Mouse (Mus musculus): ENCODE data around the gene Serpina3i. TPM values are rescaled to one million over a fixed set of nuclear protein-coding genes. Genes with fewer than 3 reads are reported as not detected.

The Serpina3i gene
- polyA plus RNA-seq, 1 experiment from 2014 or later: 0.30 TPM

DNA sequence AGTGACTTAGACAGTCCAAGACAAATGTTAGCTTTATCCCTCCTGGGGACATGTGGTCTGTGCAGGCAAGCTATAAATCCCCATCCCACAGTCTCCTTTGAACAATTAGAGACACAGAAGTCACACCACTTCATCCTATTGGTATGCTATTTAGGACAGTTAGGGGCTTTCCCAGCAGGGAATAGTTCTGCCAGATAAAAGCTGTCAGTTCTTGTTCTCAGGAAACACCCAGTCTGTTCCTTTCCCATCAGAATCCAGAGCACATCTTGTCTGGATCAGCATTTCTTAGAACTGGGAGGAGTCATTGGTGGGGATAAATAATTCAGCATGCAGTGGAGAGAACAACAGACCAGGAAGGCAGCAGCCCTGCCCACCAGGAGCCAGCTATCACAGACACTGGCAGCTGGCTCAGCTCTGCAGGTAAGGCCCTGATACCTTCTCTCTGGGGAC is 15.3 kb upstream of the Serpina3i start:
- ATAC-seq (ENCODE audit: low FRiP score, low read depth): peak; percentile 87

DNA sequence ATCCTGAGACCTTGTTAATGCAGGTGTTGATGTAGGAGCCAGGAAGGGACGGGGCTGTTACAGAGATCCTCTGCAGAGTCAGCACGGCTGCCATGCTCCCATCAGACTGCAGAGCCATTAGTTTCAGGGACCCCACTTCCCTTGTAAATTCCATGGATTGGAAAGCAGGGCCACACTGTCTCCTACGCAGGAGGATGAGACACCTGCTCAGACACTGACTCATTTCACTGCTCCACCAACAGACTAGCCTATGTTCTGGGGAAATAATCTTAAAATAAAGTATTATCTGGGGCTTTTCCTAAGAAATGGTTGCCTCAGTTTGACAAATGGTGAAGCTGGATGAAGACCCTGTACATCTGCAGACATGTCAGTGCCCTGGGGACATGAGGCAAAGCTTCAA is 14.7 kb upstream of the Serpina3i start:
- H3K9me3 ChIP-seq: no peaks in the 10 kb centered on the region
- ATAC-seq (ENCODE audit: low FRiP score, low read depth): no peak

More for the DNA sequence above, 15.3 kb upstream of the Serpina3i start:
- Histone ChIP-seq H3K4me1 (peaks cover 15% of the 10 kb centered on the region), H3K9ac (no peak overlapping the region), H3K4me2 (replicated peaks) (peak overlapping the region; percentile 18), H3K9me3 (no peaks in the 10 kb centered on the region), H3K36me3 (no peaks in the 10 kb centered on the region), H3K27ac (no peak overlapping the region), H3K4me3 (no peak overlapping the region), H3K27me3 (replicated peaks) (no peaks in the 10 kb centered on the region)

DNA sequence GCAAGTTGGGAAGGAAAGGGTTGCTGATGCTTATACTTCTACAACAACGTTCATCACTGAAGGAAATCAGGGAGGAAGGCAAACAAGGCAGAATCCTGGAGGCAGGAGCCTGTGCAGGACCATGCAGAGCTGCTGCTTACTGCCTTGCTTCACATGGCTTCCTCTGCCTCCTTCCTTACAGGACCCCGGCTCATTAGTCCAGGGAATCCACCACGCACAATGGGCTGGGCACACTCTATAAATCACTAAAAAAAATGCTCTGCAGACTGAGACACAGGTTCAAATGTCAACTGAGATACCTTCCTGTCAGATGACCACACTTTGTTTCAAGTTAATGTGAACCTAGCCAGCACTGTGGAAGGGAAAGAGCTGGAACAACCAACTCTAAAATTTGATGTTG is 1.9 kb upstream of the Serpina3i start:
- 46% methylated on average over 3 of the region's 3 CpGs for WGBS
- H3K36me3 ChIP-seq: no peaks in the 10 kb centered on the region
- H3K4me1 ChIP-seq: no peaks in the 10 kb centered on the region
- no peak overlapping the region for H3K4me2 ChIP-seq (replicated peaks)
- H3K27ac ChIP-seq: no peak overlapping the region
- ATAC-seq (ENCODE audit: low FRiP score, low read depth): no peak
- H3K4me3 ChIP-seq: no peak overlapping the region
- H3K9ac ChIP-seq: no peak overlapping the region
- H3K9me3 ChIP-seq: no peaks in the 10 kb centered on the region
- H3K27me3 ChIP-seq (replicated peaks): no peaks in the 10 kb centered on the region

More for the DNA sequence above, 14.7 kb upstream of the Serpina3i start:
- Histone ChIP-seq H3K4me3 (no peak overlapping the region), H3K27ac (no peak overlapping the region), H3K4me2 (replicated peaks) (peak overlapping the region; percentile 18), H3K4me1 (peaks cover 15% of the 10 kb centered on the region), H3K9ac (no peak overlapping the region), H3K36me3 (no peaks in the 10 kb centered on the region), H3K27me3 (replicated peaks) (no peaks in the 10 kb centered on the region)
- 71% methylated on average over 3 of the region's 3 CpGs for WGBS

DNA sequence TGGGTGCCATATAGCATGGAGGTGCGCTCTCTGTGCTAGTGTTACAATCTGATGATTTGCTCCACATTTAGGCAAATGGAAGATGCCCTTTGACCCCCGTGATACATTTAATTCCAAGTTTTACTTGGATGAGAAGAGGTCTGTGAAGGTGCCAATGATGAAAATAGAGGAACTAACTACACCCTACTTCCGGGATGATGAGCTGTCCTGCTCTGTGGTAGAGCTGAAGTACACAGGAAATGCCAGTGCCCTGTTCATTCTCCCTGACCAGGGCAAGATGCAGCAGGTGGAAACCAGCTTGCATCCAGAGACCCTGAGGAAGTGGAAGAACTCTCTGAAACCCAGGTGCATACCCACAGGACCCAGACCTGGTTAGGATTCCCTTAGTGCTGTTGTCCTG is 3.5 kb downstream of the Serpina3i start:
- Histone ChIP-seq H3K4me3 (no peak overlapping the region), H3K9me3 (no peaks in the 10 kb centered on the region), H3K4me2 (replicated peaks) (no peak overlapping the region), H3K27me3 (replicated peaks) (no peaks in the 10 kb centered on the region), H3K4me1 (no peaks in the 10 kb centered on the region), H3K36me3 (no peaks in the 10 kb centered on the region), H3K27ac (no peak overlapping the region), H3K9ac (no peak overlapping the region)
- ATAC-seq (ENCODE audit: low FRiP score, low read depth): no peak
- WGBS: 82% methylated on average over 3 of the region's 3 CpGs

DNA sequence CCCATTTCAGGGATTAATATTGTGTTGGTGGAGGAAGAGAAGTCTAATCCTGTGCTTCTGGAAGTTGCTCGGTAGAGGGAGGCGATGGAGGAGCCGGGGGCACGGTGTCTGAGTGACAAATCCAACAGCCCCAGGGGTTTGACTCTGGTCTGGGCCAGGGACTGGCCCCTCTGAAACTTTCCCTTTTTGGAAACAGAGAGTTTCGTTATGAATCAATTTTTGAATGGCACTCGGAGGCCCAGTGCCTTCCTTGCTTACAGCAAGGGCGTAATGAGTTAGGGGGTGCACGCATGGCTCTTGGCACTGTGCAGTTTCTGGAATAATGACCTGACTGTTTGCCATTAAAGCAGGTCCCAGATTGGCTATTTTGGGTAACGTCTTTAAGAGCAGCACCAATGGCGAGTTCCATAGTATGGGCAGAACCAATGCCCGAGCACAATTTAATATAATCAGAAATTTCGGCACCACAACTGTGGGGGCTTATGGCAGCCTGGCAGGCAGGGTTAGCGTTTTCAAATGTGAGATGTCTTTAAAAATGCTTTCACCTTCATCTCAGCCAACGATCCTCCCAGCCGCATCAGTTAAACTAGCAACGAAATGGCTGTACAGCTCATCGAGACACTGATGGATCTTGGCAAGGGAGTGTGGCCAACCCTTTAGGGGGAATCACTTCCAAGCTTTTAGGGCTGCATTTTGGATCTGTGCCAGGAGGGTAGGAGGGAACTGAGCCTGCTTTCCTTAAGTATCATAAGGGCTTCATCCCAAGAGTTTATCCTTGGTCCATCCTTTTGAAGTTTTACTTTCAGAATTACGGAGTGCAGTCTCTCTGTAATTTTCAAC is 15.5 kb downstream of the Serpina3i start:
- Histone ChIP-seq H3K4me1 (no peaks in the 10 kb centered on the region), H3K27me3 (replicated peaks) (no peaks in the 10 kb centered on the region), H3K4me3 (no peak overlapping the region), H3K9me3 (no peaks in the 10 kb centered on the region), H3K4me2 (replicated peaks) (no peak overlapping the region), H3K27ac (no peak overlapping the region), H3K9ac (no peak overlapping the region), H3K36me3 (no peaks in the 10 kb centered on the region)
- no peak for ATAC-seq (ENCODE audit: low FRiP score, low read depth)
- WGBS: 86% methylated on average over 18 of the region's 18 CpGs

DNA sequence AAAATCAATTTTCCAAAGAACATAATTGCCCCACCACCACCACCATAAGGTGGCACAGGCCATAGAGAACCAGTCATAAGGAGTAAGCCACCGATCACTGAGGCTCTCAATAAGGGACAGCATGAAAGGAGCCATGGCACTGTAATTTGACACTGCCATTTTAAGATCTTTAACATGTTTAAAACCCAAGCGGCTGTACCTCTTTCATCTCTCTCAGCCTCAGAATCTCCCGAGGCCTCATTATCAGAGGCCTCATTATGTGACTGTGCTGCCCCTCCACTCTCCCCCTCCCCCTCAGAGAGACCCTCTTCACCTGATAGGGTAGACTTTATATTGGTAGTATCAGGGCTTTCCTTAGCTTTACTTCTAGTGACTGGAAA is 16.1 kb downstream of the Serpina3i start:
- Histone ChIP-seq H3K4me2 (replicated peaks) (no peak overlapping the region), H3K9ac (no peak overlapping the region), H3K4me1 (no peaks in the 10 kb centered on the region), H3K27ac (no peak overlapping the region), H3K27me3 (replicated peaks) (no peaks in the 10 kb centered on the region), H3K4me3 (no peak overlapping the region), H3K36me3 (no peaks in the 10 kb centered on the region), H3K9me3 (no peaks in the 10 kb centered on the region)
- WGBS: 6% methylated on average over 3 of the region's 3 CpGs
- no peak for ATAC-seq (ENCODE audit: low FRiP score, low read depth)

DNA sequence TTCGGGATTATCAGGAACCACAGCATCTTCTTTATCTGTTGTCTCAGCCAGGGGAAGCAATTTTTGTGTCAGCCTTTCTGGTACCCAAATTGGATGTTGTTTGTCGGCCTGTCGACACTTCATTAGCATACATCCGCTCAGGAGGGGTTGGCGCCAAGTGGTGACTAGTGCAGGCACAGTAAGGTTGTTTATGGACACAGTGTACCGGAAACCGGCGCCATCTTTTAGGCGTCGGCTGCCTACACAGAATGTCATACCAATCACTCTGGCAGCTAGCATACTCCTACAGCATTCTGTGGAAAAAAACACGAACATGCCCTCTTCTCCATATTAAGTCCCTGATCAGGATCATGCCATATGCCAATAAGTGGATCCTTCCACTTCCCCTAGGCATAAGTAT is 20.5 kb downstream of the Serpina3i start:
- no peak for ATAC-seq (ENCODE audit: low FRiP score, low read depth)
- H3K9ac ChIP-seq: no peak overlapping the region
- H3K27me3 ChIP-seq (replicated peaks): no peaks in the 10 kb centered on the region
- H3K4me2 ChIP-seq (replicated peaks): no peak overlapping the region
- H3K36me3 ChIP-seq: no peaks in the 10 kb centered on the region
- H3K9me3 ChIP-seq: no peaks in the 10 kb centered on the region
- H3K27ac ChIP-seq: no peak overlapping the region
- H3K4me1 ChIP-seq: no peaks in the 10 kb centered on the region
- WGBS: 95% methylated on average over 11 of the region's 11 CpGs
- H3K4me3 ChIP-seq: no peak overlapping the region

DNA sequence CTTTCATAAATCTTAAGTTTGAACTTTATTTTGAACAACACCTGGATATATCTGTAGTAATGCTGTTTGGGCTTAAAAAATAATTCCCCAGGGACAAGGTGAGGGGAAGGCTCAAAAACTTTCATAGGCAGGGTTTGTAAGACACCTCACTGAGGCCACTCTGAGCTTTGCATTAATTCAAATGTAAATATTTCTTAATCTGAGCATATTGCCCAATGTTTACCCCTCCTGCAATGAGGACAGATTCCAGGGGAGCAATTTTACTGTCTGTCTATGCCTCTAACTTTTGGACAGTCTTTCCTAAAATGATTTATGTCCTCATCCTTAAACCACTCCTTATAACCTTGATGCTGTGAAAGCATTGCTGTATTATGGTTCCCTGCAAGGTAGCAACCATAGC is 25.4 kb downstream of the Serpina3i start:
- Histone ChIP-seq H3K4me3 (no peak overlapping the region), H3K36me3 (no peaks in the 10 kb centered on the region), H3K27me3 (replicated peaks) (no peaks in the 10 kb centered on the region), H3K4me2 (replicated peaks) (no peak overlapping the region), H3K27ac (no peak overlapping the region), H3K4me1 (no peaks in the 10 kb centered on the region), H3K9ac (no peak overlapping the region), H3K9me3 (no peaks in the 10 kb centered on the region)
- ATAC-seq (ENCODE audit: low FRiP score, low read depth): no peak

DNA sequence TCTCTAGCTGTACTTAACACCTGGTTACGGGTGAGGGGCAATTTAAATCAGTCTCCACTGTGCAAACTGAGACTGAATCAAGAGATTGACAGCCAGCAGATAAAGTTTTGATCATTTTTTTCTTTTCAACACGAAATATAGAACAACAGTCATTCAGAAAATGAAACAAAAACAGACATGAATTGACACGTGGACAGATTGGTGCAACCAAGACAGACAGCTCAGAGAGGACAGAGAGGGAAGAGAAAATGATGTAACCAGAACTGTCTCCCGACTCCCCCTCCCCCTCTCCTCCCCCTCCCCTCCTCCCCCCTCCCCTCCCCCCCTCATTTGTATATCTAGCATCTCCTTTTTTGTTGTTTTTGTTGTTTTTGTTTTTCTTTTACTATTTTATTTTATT is 26.9 kb downstream of the Serpina3i start:
- WGBS: 42% methylated on average over 3 of the region's 4 CpGs
- ATAC-seq (ENCODE audit: low FRiP score, low read depth): no peak
- Histone ChIP-seq H3K27me3 (replicated peaks) (no peaks in the 10 kb centered on the region), H3K27ac (no peak overlapping the region), H3K4me1 (no peaks in the 10 kb centered on the region), H3K4me2 (replicated peaks) (no peak overlapping the region), H3K9me3 (no peaks in the 10 kb centered on the region), H3K4me3 (no peak overlapping the region), H3K36me3 (no peaks in the 10 kb centered on the region), H3K9ac (no peak overlapping the region)

DNA sequence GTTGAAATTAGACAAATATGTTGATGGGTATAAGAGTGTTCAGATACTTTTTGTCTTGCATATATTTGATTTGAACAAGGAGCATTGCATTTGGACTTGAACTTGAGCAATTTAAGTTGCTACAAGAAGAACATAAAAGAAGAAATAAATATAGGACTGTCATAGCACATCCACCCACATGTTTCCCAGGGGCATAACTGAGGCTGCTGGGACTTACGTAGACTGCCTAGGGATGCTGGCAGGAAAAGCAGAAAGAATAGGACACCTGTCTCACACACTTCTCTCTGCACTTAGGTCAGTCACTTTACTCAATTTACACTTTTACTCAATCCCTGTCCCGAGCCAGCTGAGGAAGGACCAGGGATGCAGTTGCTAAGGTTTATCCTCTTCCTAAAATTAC is 31.0 kb downstream of the Serpina3i start:
- H3K4me3 ChIP-seq: no peak overlapping the region
- no peak overlapping the region for H3K4me2 ChIP-seq (replicated peaks)
- H3K4me1 ChIP-seq: no peaks in the 10 kb centered on the region
- no peaks in the 10 kb centered on the region for H3K9me3 ChIP-seq
- H3K9ac ChIP-seq: no peak overlapping the region
- 88% methylated on average over 2 of the region's 2 CpGs for WGBS
- no peaks in the 10 kb centered on the region for H3K36me3 ChIP-seq
- no peaks in the 10 kb centered on the region for H3K27me3 ChIP-seq (replicated peaks)
- H3K27ac ChIP-seq: no peak overlapping the region
- no peak for ATAC-seq (ENCODE audit: low FRiP score, low read depth)

DNA sequence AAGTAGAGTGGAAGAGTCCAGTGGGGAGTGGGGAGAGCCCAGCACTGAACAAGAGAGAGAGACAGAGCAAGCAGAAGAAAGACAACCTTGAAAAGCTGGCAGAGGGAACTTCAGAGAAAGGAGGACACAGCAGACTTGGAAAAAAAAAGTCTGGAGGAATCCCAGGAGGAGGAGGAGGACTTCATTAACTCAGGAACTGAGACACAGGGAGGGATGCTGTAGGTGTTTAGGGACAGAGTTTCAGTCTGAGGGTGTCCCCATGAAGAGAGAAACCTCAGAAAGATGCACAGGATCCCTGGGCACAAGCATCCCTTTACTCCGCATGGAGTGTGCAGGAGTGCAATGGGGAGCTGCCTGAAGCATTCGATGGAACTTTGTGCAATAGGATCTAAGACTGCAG is 35.1 kb downstream of the Serpina3i start:
- Histone ChIP-seq H3K4me1 (no peaks in the 10 kb centered on the region), H3K9ac (no peak overlapping the region), H3K4me3 (no peak overlapping the region), H3K27ac (no peak overlapping the region), H3K27me3 (replicated peaks) (no peaks in the 10 kb centered on the region), H3K9me3 (no peaks in the 10 kb centered on the region), H3K4me2 (replicated peaks) (no peak overlapping the region), H3K36me3 (no peaks in the 10 kb centered on the region)
- WGBS: 88% methylated on average over 2 of the region's 2 CpGs
- no peak for ATAC-seq (ENCODE audit: low FRiP score, low read depth)

DNA sequence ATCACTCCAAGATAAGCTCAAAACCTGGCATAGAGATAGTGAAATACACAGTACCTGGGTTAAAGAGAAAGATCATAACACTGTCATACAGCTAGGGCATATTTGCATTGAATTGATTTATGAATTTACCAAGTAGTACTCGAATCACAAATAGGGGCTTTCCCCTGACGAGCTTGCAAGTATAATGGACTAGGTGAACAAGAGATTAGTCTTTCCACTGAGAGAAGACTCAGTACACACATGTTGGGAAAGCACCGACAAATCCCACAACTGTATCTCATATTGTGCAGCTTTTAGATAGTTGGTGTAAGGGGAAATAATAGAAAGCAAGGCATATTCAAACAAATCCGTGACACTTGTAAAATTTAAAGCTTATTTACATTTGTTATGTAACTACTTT is 43.1 kb downstream of the Serpina3i start:
- Histone ChIP-seq H3K36me3 (no peaks in the 10 kb centered on the region), H3K9me3 (no peaks in the 10 kb centered on the region), H3K4me3 (no peak overlapping the region), H3K9ac (no peak overlapping the region), H3K4me1 (no peaks in the 10 kb centered on the region), H3K4me2 (replicated peaks) (no peak overlapping the region), H3K27ac (no peak overlapping the region), H3K27me3 (replicated peaks) (no peaks in the 10 kb centered on the region)
- 83% methylated on average over 4 of the region's 4 CpGs for WGBS
- no peak for ATAC-seq (ENCODE audit: low FRiP score, low read depth)

DNA sequence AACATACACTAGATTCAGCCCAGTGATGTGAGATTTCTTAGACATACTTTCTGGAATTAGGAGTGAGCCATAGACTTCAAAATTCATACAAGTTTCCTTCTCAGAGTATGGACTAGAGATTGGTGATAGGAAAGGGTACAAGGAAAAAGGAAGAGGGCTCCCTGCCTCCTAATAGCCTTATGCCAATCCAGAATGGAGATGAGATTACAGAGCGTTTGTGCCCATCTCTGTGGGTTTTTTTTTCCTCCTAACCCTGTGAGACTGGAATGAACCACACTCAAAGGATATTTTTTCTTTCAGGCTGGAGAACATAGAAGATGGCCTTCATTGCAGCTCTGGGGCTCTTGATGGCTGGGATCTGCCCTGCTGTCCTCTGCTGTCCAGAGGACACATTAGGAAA is 51.3 kb downstream of the Serpina3i start, which contains the start of gene Serpina3j:
Serpina3j (plus strand) TSS at position 301 of the 400 bp plus-strand sequence.
- H3K36me3 ChIP-seq: no peaks in the 10 kb centered on the region
- no peaks in the 10 kb centered on the region; the same call in 1 of the 2 replicates for H3K9me3 ChIP-seq
- no peaks in the 10 kb centered on the region for H3K27me3 ChIP-seq (replicated peaks)
- H3K27ac ChIP-seq: no peak within 1 kb of the TSS
- no peak for ATAC-seq (ENCODE audit: low FRiP score, low read depth)
- no peak within 1 kb of the TSS for H3K4me3 ChIP-seq
- no peak within 1 kb of the TSS for H3K4me2 ChIP-seq (replicated peaks)
- 86% methylated on average over 1 of the region's 1 CpGs for WGBS
- no peak within 1 kb of the TSS for H3K9ac ChIP-seq
- H3K4me1 ChIP-seq: no peaks in the 10 kb centered on the region

All from neural tube, embryonic 12.5 days (tissue).